25 mouse cellular contexts compared by ENCODE assay signal in the genomic region with DNA sequence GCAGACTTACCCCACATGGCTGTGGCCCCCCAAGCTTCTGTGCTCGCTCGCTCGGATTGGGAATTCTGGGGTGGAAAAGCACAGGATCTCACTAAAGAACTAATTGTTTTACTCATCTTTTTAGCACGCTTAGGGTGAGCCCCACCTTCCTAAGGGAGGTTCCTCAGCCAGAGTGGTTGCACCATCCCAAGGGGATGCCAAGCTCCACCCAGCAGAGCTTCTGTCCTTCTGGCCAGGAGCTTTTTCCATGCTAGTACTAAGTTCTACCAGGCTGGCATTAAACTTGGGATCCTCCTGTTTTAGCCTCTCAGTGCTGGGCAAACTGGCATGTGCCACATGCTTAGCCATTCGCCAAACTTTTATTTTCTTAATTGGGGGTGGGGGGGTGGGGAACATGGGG. TPM values are rescaled to one million over a fixed set of nuclear protein-coding genes. Genes with fewer than 3 reads are reported as not detected.
DNase-seq lines count a peak whose midpoint lies in the region; ATAC-seq and TF ChIP-seq lines count a peak whose summit lies in the region.
"Had no signal": no experiment of that assay in that cellular context is flagged by ENCODE, and none has a peak within 500 bp of the region (broad histone marks: within the 10 kb centered on the region; RNA-seq: fewer than 3 reads in every experiment).

No protein-coding gene starts in this region.

- no peak for TF ChIP-seq POLR2A in liver, adult 2 months (IDR thresholded peaks at IDR 0.05; ENCODE audit: extremely low read depth, insufficient read depth, low read length)
- no peak for TF ChIP-seq POLR2A in myocyte (IDR thresholded peaks at IDR 0.05; ENCODE audit: insufficient read length, low read depth)

- H3K4me1 ChIP-seq in liver, adult 2 months (ENCODE audit: control insufficient read depth, insufficient read depth, low read length), result no peaks in the 10 kb centered on the region
- peaks cover 5% of the 10 kb centered on the region for H3K4me1 ChIP-seq in liver, postnatal 0 days (ENCODE audit: insufficient read depth)
- H3K4me1 ChIP-seq in heart, embryonic 12.5 days (replicated peaks), result no peaks in the 10 kb centered on the region
- H3K4me1 ChIP-seq: embryonic facial prominence, embryonic 12.5 days; heart, embryonic 13.5 days had no signal

- no peak overlapping the region for H3K4me2 ChIP-seq in liver, postnatal 0 days (ENCODE audit: low read depth, low read length)
- peak overlapping the region; percentile 30 for H3K4me2 ChIP-seq in myocyte (ENCODE audit: low read depth)
- H3K4me2 ChIP-seq in heart, embryonic 12.5 days, result no peak overlapping the region
- H3K4me2 ChIP-seq: embryonic facial prominence, embryonic 12.5 days; heart, embryonic 13.5 days; hindbrain, embryonic 14.5 days; liver, embryonic 15.5 days had no signal

- peak; percentile 82 for DNase-seq in liver, adult 2 months (ENCODE audit: extremely low read depth, low read depth, low spot score)
- no peak for DNase-seq in liver, postnatal 0 days
- peak; percentile 47 for DNase-seq in adipocyte (ENCODE audit: low spot score)
- DNase-seq in urinary bladder, postnatal 4 days (ENCODE audit: low spot score in 2 of 2), result no peak
- DNase-seq: cerebellum, adult 11 months; cerebellum, adult 9-11 months; embryo, embryonic 11 days; gastrocnemius, postnatal 25 days; heart, adult 18-20 months; heart, postnatal 10 days; kidney, postnatal 25 days; liver; midbrain, embryonic 14.5 days; spleen, adult 18-20 months; thymus, postnatal 25 days had no signal

- H3K79me2 ChIP-seq in liver, adult 2 months (ENCODE audit: control insufficient read depth, insufficient read depth, low read length), result no peaks in the 10 kb centered on the region
- no peaks in the 10 kb centered on the region for H3K79me2 ChIP-seq in myocyte (ENCODE audit: control insufficient read depth, insufficient read depth)

- WGBS in liver, adult 2 months, result 74% methylated on average over 5 of the region's 5 CpGs
- 82% methylated on average over 5 of the region's 5 CpGs for WGBS in liver, postnatal 0 days (ENCODE audit: insufficient replicate concordance)
- WGBS in heart, embryonic 12.5 days, result 78% methylated on average over 5 of the region's 5 CpGs

- TF ChIP-seq EP300 in liver, postnatal 0 days (IDR thresholded peaks at IDR 0.05; ENCODE audit: low read depth), result no peak

- H3K27me3 ChIP-seq in liver, adult 2 months (ENCODE audit: control insufficient read depth, insufficient read depth, low read length), result no peaks in the 10 kb centered on the region
- no peaks in the 10 kb centered on the region for H3K27me3 ChIP-seq in liver, postnatal 0 days (ENCODE audit: insufficient read depth, low read length)
- H3K27me3 ChIP-seq in myocyte (ENCODE audit: control insufficient read depth, insufficient read depth, insufficient read length), result peaks cover 7% of the 10 kb centered on the region
- H3K27me3 ChIP-seq in heart, embryonic 12.5 days (replicated peaks), result no peaks in the 10 kb centered on the region; the same call in 1 of the 2 replicates
- H3K27me3 ChIP-seq: embryonic facial prominence, embryonic 12.5 days; liver, embryonic 15.5 days had no signal

- ATAC-seq in liver, postnatal 0 days, result no peak
- peak; percentile 38; the same call in 1 of the 2 replicates for ATAC-seq in granulocyte monocyte progenitor cell, adult 5-6 weeks (replicated peaks; ENCODE audit: poor library complexity, severe bottlenecking)
- no peak for ATAC-seq in heart, embryonic 12.5 days (ENCODE audit: insufficient number of reproducible peaks, low FRiP score)
- ATAC-seq: CD4-positive, CD25-positive, alpha-beta regulatory T cell, adult 4 months; forebrain, embryonic 14.5 days; intestine, postnatal 0 days had no signal

- H3K4me3 ChIP-seq in liver, adult 2 months (ENCODE audit: insufficient read depth, low read depth, low read length), result no peak overlapping the region
- no peak overlapping the region for H3K4me3 ChIP-seq in liver, postnatal 0 days (ENCODE audit: low read depth, low read length)
- H3K4me3 ChIP-seq in myocyte, result no peak overlapping the region
- H3K4me3 ChIP-seq in heart, embryonic 12.5 days, result no peak overlapping the region
- H3K4me3 ChIP-seq: embryonic facial prominence, embryonic 12.5 days; heart, embryonic 13.5 days; liver, embryonic 15.5 days had no signal

- no peak overlapping the region for H3K9ac ChIP-seq in liver, adult 2 months (ENCODE audit: low read depth, low read length)
- H3K9ac ChIP-seq in liver, postnatal 0 days (replicated peaks), result no peak overlapping the region
- H3K9ac ChIP-seq in heart, embryonic 12.5 days, result no peak overlapping the region
- H3K9ac ChIP-seq: embryonic facial prominence, embryonic 12.5 days; heart, embryonic 13.5 days; hindbrain, embryonic 14.5 days; liver, embryonic 15.5 days had no signal

- no peaks in the 10 kb centered on the region for H3K9me3 ChIP-seq in liver, postnatal 0 days (ENCODE audit: low read length)
- 0 out of 2 replicates have a peak, but pooled peaks cover 2% of the 10 kb centered on the region for H3K9me3 ChIP-seq in heart, embryonic 12.5 days (replicated peaks)
- H3K9me3 ChIP-seq: embryonic facial prominence, embryonic 12.5 days; heart, embryonic 13.5 days; liver, embryonic 15.5 days had no signal

- H3K27ac ChIP-seq in liver, adult 2 months (replicated peaks; ENCODE audit: insufficient read depth, low read depth, low read length), result no peak overlapping the region
- no peak overlapping the region for H3K27ac ChIP-seq in liver, postnatal 0 days (ENCODE audit: low read depth)
- H3K27ac ChIP-seq in heart, embryonic 12.5 days (ENCODE audit: poor library complexity, severe bottlenecking), result no peak overlapping the region
- H3K27ac ChIP-seq: embryonic facial prominence, embryonic 12.5 days; heart, embryonic 13.5 days; hindbrain, embryonic 14.5 days; liver, embryonic 15.5 days had no signal

- no peaks in the 10 kb centered on the region for H3K36me3 ChIP-seq in liver, adult 2 months (ENCODE audit: control insufficient read depth, insufficient read depth, low read length)
- H3K36me3 ChIP-seq in liver, postnatal 0 days (replicated peaks; ENCODE audit: insufficient read depth, low read length), result no peaks in the 10 kb centered on the region
- no peaks in the 10 kb centered on the region for H3K36me3 ChIP-seq in myocyte (ENCODE audit: control insufficient read depth, insufficient read depth)
- no peaks in the 10 kb centered on the region for H3K36me3 ChIP-seq in heart, embryonic 12.5 days
- H3K36me3 ChIP-seq: embryonic facial prominence, embryonic 12.5 days; heart, embryonic 13.5 days; liver, embryonic 15.5 days had no signal

- H3ac ChIP-seq in myocyte (ENCODE audit: control insufficient read depth, insufficient read length), result no peak overlapping the region

- no peak for TF ChIP-seq CTCF in liver, adult 2 months (IDR thresholded peaks at IDR 0.05; ENCODE audit: low read depth, low read length)
- TF ChIP-seq CTCF in liver, postnatal 0 days (IDR thresholded peaks at IDR 0.05; ENCODE audit: low read depth), result no peak

TF ChIP-seq in myocyte, 11 proteins besides CTCF, POLR2A, EP300 and RAD21 (continues in another document):
- TF ChIP-seq TCF3 (IDR thresholded peaks at IDR 0.05; ENCODE audit: insufficient read length, low read depth) (no peak), POLR2AphosphoS2 (IDR thresholded peaks at IDR 0.05; ENCODE audit: insufficient read length, low read depth) (no peak), MAX (IDR thresholded peaks at IDR 0.05; ENCODE audit: low read depth) (no peak)

RNA-seq across cellular contexts. Expression of a gene that starts 24.9 kb away (rescaled TPM):
- 0.27 and 0.28 TPM in 2 replicates for total RNA-seq in liver, adult 2 months (2014; rRNA removed)
- polyA plus RNA-seq in liver, adult 2 months (2012; rRNA removed), result 0.54 and 0.88 TPM in 2 replicates
- 4.9 and 5.6 TPM in 2 replicates for polyA plus RNA-seq in liver, postnatal 0 days (2015; fragmentation: Nextera tagmentation; extraction: Ambion mirVana)
- total RNA-seq in granulocyte monocyte progenitor cell, adult 5-6 weeks (2014; fragmentation: Nextera tagmentation), result 123 and 159 TPM in 2 replicates
- 293 and 356 TPM in 2 replicates for total RNA-seq in granulocyte monocyte progenitor cell, adult 5-6 weeks (2017)
- polyA plus RNA-seq in myocyte (2012; fragmentation: generic; extraction: Trizol), result 21.7 TPM
- 0.17 and 0.31 TPM in 2 replicates for polyA plus RNA-seq in heart, embryonic 12.5 days (2016; fragmentation: Nextera tagmentation; extraction: Ambion mirVana)
- polyA plus RNA-seq: embryonic facial prominence, embryonic 12.5 days; forebrain, embryonic 14.5 days; hindbrain, embryonic 14.5 days; midbrain, embryonic 14.5 days had no signal

RNA-seq across cellular contexts. Expression of a gene that starts 33.3 kb away (rescaled TPM):
- total RNA-seq in liver, adult 2 months (2014; rRNA removed), result 12.4 and 12.6 TPM in 2 replicates
- polyA plus RNA-seq in liver, adult 2 months (2012; rRNA removed), result 10.1 and 11.8 TPM in 2 replicates
- polyA plus RNA-seq in liver, postnatal 0 days (2015; fragmentation: Nextera tagmentation; extraction: Ambion mirVana), result 11.5 and 14.0 TPM in 2 replicates
- total RNA-seq in granulocyte monocyte progenitor cell, adult 5-6 weeks (2014; fragmentation: Nextera tagmentation), result 21.1 and 44.7 TPM in 2 replicates
- total RNA-seq in granulocyte monocyte progenitor cell, adult 5-6 weeks (2017), result 44.1 and 58.2 TPM in 2 replicates
- polyA plus RNA-seq in myocyte (2012; fragmentation: generic; extraction: Trizol), result 58.3 TPM
- polyA plus RNA-seq in heart, embryonic 12.5 days (2016; fragmentation: Nextera tagmentation; extraction: Ambion mirVana), result 50.5 and 51.5 TPM in 2 replicates

RNA-seq across cellular contexts. Expression of a gene that starts 40.5 kb away (rescaled TPM):
- 116 and 129 TPM in 2 replicates for total RNA-seq in liver, adult 2 months (2014; rRNA removed)
- polyA plus RNA-seq in liver, adult 2 months (2012; rRNA removed), result 196 and 210 TPM in 2 replicates
- 148 and 151 TPM in 2 replicates for polyA plus RNA-seq in liver, postnatal 0 days (2015; fragmentation: Nextera tagmentation; extraction: Ambion mirVana)
- 2.7 and 3.1 TPM in 2 replicates for total RNA-seq in granulocyte monocyte progenitor cell, adult 5-6 weeks (2014; fragmentation: Nextera tagmentation)
- total RNA-seq in granulocyte monocyte progenitor cell, adult 5-6 weeks (2017), result 0.21 and 1.6 TPM in 2 replicates
- polyA plus RNA-seq in myocyte (2012; fragmentation: generic; extraction: Trizol), result 0.04 TPM
- 5.7 and 6.1 TPM in 2 replicates for polyA plus RNA-seq in heart, embryonic 12.5 days (2016; fragmentation: Nextera tagmentation; extraction: Ambion mirVana)

RNA-seq across cellular contexts. Expression of a gene that starts 45.7 kb away (rescaled TPM):
- 5.3 and 7.0 TPM in 2 replicates for total RNA-seq in liver, adult 2 months (2014; rRNA removed)
- polyA plus RNA-seq in liver, adult 2 months (2012; rRNA removed), result 7.3 and 9.5 TPM in 2 replicates
- 8.3 and 8.6 TPM in 2 replicates for polyA plus RNA-seq in liver, postnatal 0 days (2015; fragmentation: Nextera tagmentation; extraction: Ambion mirVana)
- total RNA-seq in granulocyte monocyte progenitor cell, adult 5-6 weeks (2014; fragmentation: Nextera tagmentation), result 27.0 and 33.2 TPM in 2 replicates
- total RNA-seq in granulocyte monocyte progenitor cell, adult 5-6 weeks (2017), result 26.2 and 35.0 TPM in 2 replicates
- polyA plus RNA-seq in myocyte (2012; fragmentation: generic; extraction: Trizol), result 62.8 TPM
- polyA plus RNA-seq in heart, embryonic 12.5 days (2016; fragmentation: Nextera tagmentation; extraction: Ambion mirVana), result 29.2 and 32.3 TPM in 2 replicates

RNA-seq across cellular contexts. Expression of a gene that starts 46.1 kb away (rescaled TPM):
- total RNA-seq in liver, adult 2 months (2014; rRNA removed), result 1.5 and 8.6 TPM in 2 replicates
- 0.71 and 0.93 TPM in 2 replicates for polyA plus RNA-seq in liver, adult 2 months (2012; rRNA removed)
- 19.7 and 94.3 TPM in 2 replicates for polyA plus RNA-seq in liver, postnatal 0 days (2015; fragmentation: Nextera tagmentation; extraction: Ambion mirVana)
- total RNA-seq in granulocyte monocyte progenitor cell, adult 5-6 weeks (2014; fragmentation: Nextera tagmentation), result 9.1 and 25.5 TPM in 2 replicates
- 1.2 and 4.3 TPM in 2 replicates for total RNA-seq in granulocyte monocyte progenitor cell, adult 5-6 weeks (2017)
- 10,881 TPM for polyA plus RNA-seq in myocyte (2012; fragmentation: generic; extraction: Trizol)
- polyA plus RNA-seq in heart, embryonic 12.5 days (2016; fragmentation: Nextera tagmentation; extraction: Ambion mirVana), result 17.8 and 20.0 TPM in 2 replicates

Comparison
In these comparisons a context has a peak if more than half of its experiments do, and no peak if none do; other contexts are left out.
1. DNase-seq: peak in liver, adult 2 months (single experiment) and adipocyte (single experiment); none in liver, postnatal 0 days (single experiment) and urinary bladder, postnatal 4 days (0 of 2).
2. RNA of a gene that starts 40.5 kb away (polyA plus RNA-seq): 196 to 210 TPM in liver, adult 2 months and 148 to 151 TPM in liver, postnatal 0 days; 5.7 to 6.1 TPM in heart, embryonic 12.5 days and 0.04 TPM in myocyte (single experiment); every median in the first group is over 10 times any median in the second.